Mouse (Mus musculus) E14TG2a.4 (cell line): Measurements from ENCODE around the gene Prkrip1.
"Not testable (repeated sequence)": the region's sequence is repeated elsewhere in the genome, so short reads cannot be mapped to it uniquely, and the experiment has no call there.

ENCODE experiments used
- H3K27me3 ChIP-seq: 2 replicates; pipeline ENCODE4 v1.6.1; 2014; ENCODE audit warnings: low read length, control low read depth; ENCODE audit not compliant: insufficient read depth
- H3K36me3 ChIP-seq: 2 replicates; pipeline ENCODE4 v1.6.1; 2014; ENCODE audit warnings: low read length, control low read depth; ENCODE audit not compliant: insufficient read depth
- H3K4me1 ChIP-seq: replicated peaks from 2 replicates; pipeline ENCODE4 v1.6.1; 2014; ENCODE audit warnings: low read depth, low read length, control low read depth
- H3K4me3 ChIP-seq: replicated peaks from 2 replicates; pipeline ENCODE4 v1.5.1; 2014; ENCODE audit warnings: mild to moderate bottlenecking, low read length
- H3K9me3 ChIP-seq: 2 replicates; pipeline ENCODE4 v1.6.1; 2014; ENCODE audit warnings: low read length, control low read depth
- CTCF ChIP-seq: conservative IDR thresholded peaks from 2 replicates; pipeline ENCODE4 v1.5.1; 2014; ENCODE audit warnings: low read length
- NANOG ChIP-seq: IDR thresholded peaks from 2 replicates; pipeline ENCODE4 v1.6.1; 2014; ENCODE audit warnings: borderline replicate concordance, low read length, mixed read lengths
- POU5F1 ChIP-seq: IDR thresholded peaks from 2 replicates; pipeline ENCODE4 v1.6.1; 2014; ENCODE audit warnings: low read length, borderline replicate concordance

Prkrip1 gene

GRCm38 (mm10) chr5:136152365-136152764, 46.4 kb downstream of the Prkrip1 start:
- Histone ChIP-seq H3K4me1 (no peaks in the 10 kb centered on the region), H3K27me3 (no peaks in the 10 kb centered on the region), H3K9me3 (peaks cover 43% of the 10 kb centered on the region), H3K36me3 (no peaks in the 10 kb centered on the region), H3K4me3 (no peak overlapping the region)
- TF ChIP-seq CTCF, result no peak
- TF ChIP-seq POU5F1, result no peak
- TF ChIP-seq NANOG, result no peak

GRCm38 (mm10) chr5:136149134-136149576, 49.6 kb downstream of the Prkrip1 start:
- H3K4me1 ChIP-seq, H3K4me3 ChIP-seq, H3K36me3 ChIP-seq, H3K27me3 ChIP-seq: not testable (repeated sequence)
- H3K9me3 ChIP-seq, result peaks cover 28% of the 10 kb centered on the region

GRCm38 (mm10) chr5:136147704-136148103, 51.1 kb downstream of the Prkrip1 start:
- Histone ChIP-seq H3K4me3 (no peak overlapping the region), H3K27me3 (no peaks in the 10 kb centered on the region), H3K9me3 (peaks cover 21% of the 10 kb centered on the region), H3K4me1 (0 out of 2 replicates have a peak, but pooled peaks cover 4% of the 10 kb centered on the region), H3K36me3 (no peaks in the 10 kb centered on the region)
- no peak for TF ChIP-seq POU5F1
- TF ChIP-seq NANOG, result no peak
- TF ChIP-seq CTCF, result no peak

GRCm38 (mm10) chr5:136146936-136147335, 51.8 kb downstream of the Prkrip1 start:
- H3K4me3 ChIP-seq, result no peak overlapping the region
- H3K4me1 ChIP-seq, result 0 out of 2 replicates have a peak, but pooled peaks cover 4% of the 10 kb centered on the region
- no peak for TF ChIP-seq CTCF
- TF ChIP-seq POU5F1, result no peak
- TF ChIP-seq NANOG, result no peak
- H3K36me3 ChIP-seq, result peaks cover 3% of the 10 kb centered on the region; the same call in 1 of the 2 replicates
- peaks cover 21% of the 10 kb centered on the region for H3K9me3 ChIP-seq
- H3K27me3 ChIP-seq, result no peaks in the 10 kb centered on the region

GRCm38 (mm10) chr5:136144606-136145430, 53.9 kb downstream of the Prkrip1 start:
- Histone ChIP-seq H3K4me3 (no peak overlapping the region), H3K4me1 (peaks cover 12% of the 10 kb centered on the region), H3K36me3 (peaks cover 24% of the 10 kb centered on the region), H3K27me3 (no peaks in the 10 kb centered on the region), H3K9me3 (peaks cover 9% of the 10 kb centered on the region; the same call in 1 of the 2 replicates)
- TF ChIP-seq CTCF (no peak), POU5F1 (no peak), NANOG (no peak)

GRCm38 (mm10) chr5:136143161-136143755, 55.5 kb downstream of the Prkrip1 start:
- H3K27me3 ChIP-seq, result no peaks in the 10 kb centered on the region
- TF ChIP-seq POU5F1 (no peak), CTCF (peak; percentile 78), NANOG (no peak)
- H3K4me3 ChIP-seq, result no peak overlapping the region
- H3K36me3 ChIP-seq, result peaks cover 40% of the 10 kb centered on the region
- H3K4me1 ChIP-seq, result peaks cover 28% of the 10 kb centered on the region
- H3K9me3 ChIP-seq, result peaks cover 9% of the 10 kb centered on the region; the same call in 1 of the 2 replicates

- Histone ChIP-seq H3K4me3 (no peak overlapping the region), H3K4me1 (peaks cover 31% of the 10 kb centered on the region), H3K27me3 (no peaks in the 10 kb centered on the region), H3K9me3 (peaks cover 9% of the 10 kb centered on the region; the same call in 1 of the 2 replicates), H3K36me3 (peaks cover 42% of the 10 kb centered on the region)
- TF ChIP-seq NANOG (no peak), POU5F1 (no peak), CTCF (peak; percentile 20; the same call in 1 of the 2 replicates)
Observed at GRCm38 (mm10) chr5:136142746-136143145, 56.0 kb downstream of the Prkrip1 start.

- TF ChIP-seq POU5F1 (no peak), NANOG (no peak), CTCF (no peak)
- Histone ChIP-seq H3K4me3 (peak overlapping the region; percentile 53; the same call in 1 of the 2 replicates), H3K4me1 (peaks cover 41% of the 10 kb centered on the region), H3K36me3 (peaks cover 42% of the 10 kb centered on the region), H3K9me3 (peaks cover 9% of the 10 kb centered on the region; the same call in 1 of the 2 replicates), H3K27me3 (no peaks in the 10 kb centered on the region)
Observed at GRCm38 (mm10) chr5:136140057-136140482, 58.7 kb downstream of the Prkrip1 start.

GRCm38 (mm10) chr5:136139393-136139792, 59.4 kb downstream of the Prkrip1 start:
- H3K27me3 ChIP-seq, result no peaks in the 10 kb centered on the region
- peaks cover 9% of the 10 kb centered on the region; the same call in 1 of the 2 replicates for H3K9me3 ChIP-seq
- H3K4me3 ChIP-seq, result no peak overlapping the region
- H3K36me3 ChIP-seq, result peaks cover 49% of the 10 kb centered on the region
- H3K4me1 ChIP-seq, result peaks cover 48% of the 10 kb centered on the region
- TF ChIP-seq CTCF (no peak), POU5F1 (no peak), NANOG (no peak)
